28 mouse cellular contexts compared by ENCODE assay signal in genomic region chr1:59158498-59158897, GRCm38 (mm10). TPM values are rescaled to one million over a fixed set of nuclear protein-coding genes. Genes with fewer than 3 reads are reported as not detected.
DNase-seq lines count a peak whose midpoint lies in the region; TF ChIP-seq lines count a peak whose summit lies in the region.
"Had no signal": no experiment of that assay in that cellular context is flagged by ENCODE, and none has a peak within 500 bp of the region (broad histone marks: within the 10 kb centered on the region; RNA-seq: fewer than 3 reads in every experiment).

No protein-coding gene starts in this region.

- DNase-seq in cerebellum, adult 11-12 months = peak; percentile 48
- DNase-seq in cerebellum, postnatal 4 days (ENCODE audit: low spot score in 2 of 2) = no peak
- peak; percentile 50 for DNase-seq in cerebellum, adult 9-11 months
- DNase-seq in spleen, postnatal 10 days (ENCODE audit: low spot score in 2 of 2) = no peak
- DNase-seq in embryo, embryonic 10 days (ENCODE audit: low spot score) = no peak
- DNase-seq: adrenal gland, adult 8-10 months; embryo, embryonic 11 days; gastrocnemius, postnatal 36 days; heart, adult 2 months; heart, postnatal 10 days; kidney, postnatal 4 days; right cerebral cortex, postnatal 25 days; spleen, adult 18-20 months; thymus, adult 18-20 months; thymus, postnatal 25 days had no signal

- no peaks in the 10 kb centered on the region for H3K27me3 ChIP-seq in small intestine, adult 2 months (ENCODE audit: control insufficient read depth, insufficient read depth, low read length)
- H3K27me3 ChIP-seq: embryonic facial prominence, embryonic 13.5 days; forebrain, embryonic 15.5 days; heart, embryonic 13.5 days; intestine, embryonic 15.5 days; limb, embryonic 15.5 days; liver, embryonic 15.5 days; lung, embryonic 15.5 days had no signal

- H3K27ac ChIP-seq in brown adipose tissue, adult 24 weeks (replicated peaks; ENCODE audit: low read depth, low read length) = peak overlapping the region; percentile 46
- H3K27ac ChIP-seq in small intestine, adult 2 months (ENCODE audit: insufficient read depth, low read depth, low read length) = peak overlapping the region; percentile 40; the same call in 1 of the 2 replicates
- H3K27ac ChIP-seq: embryonic facial prominence, embryonic 13.5 days; forebrain, embryonic 10.5 days; forebrain, embryonic 15.5 days; heart, adult 2 months; heart, embryonic 13.5 days; intestine, embryonic 15.5 days; kidney, postnatal 0 days; limb, embryonic 10.5 days; limb, embryonic 15.5 days; liver, embryonic 15.5 days; lung, embryonic 15.5 days; stomach, postnatal 0 days had no signal

- peaks cover 7% of the 10 kb centered on the region for H3K36me3 ChIP-seq in small intestine, adult 2 months (ENCODE audit: control insufficient read depth, insufficient read depth, low read length)

- H3K4me1 ChIP-seq in brown adipose tissue, adult 24 weeks (ENCODE audit: control insufficient read depth, insufficient read depth, insufficient read length, low read length) = peaks cover 46% of the 10 kb centered on the region
- peaks cover 23% of the 10 kb centered on the region; the same call in 1 of the 2 replicates for H3K4me1 ChIP-seq in small intestine, adult 2 months (ENCODE audit: control insufficient read depth, insufficient read depth, insufficient read length, low read length)
- H3K4me1 ChIP-seq: forebrain, embryonic 15.5 days; heart, embryonic 13.5 days; intestine, embryonic 15.5 days; limb, embryonic 10.5 days; liver, embryonic 15.5 days; lung, embryonic 15.5 days had no signal

- 84% methylated on average over 7 of the region's 7 CpGs for WGBS in small intestine, adult 2 months

- no peak for TF ChIP-seq CTCF in small intestine, adult 2 months (IDR thresholded peaks at IDR 0.05; ENCODE audit: extremely low read depth, insufficient read length, insufficient replicate concordance, low read depth, low read length)

- no peak for TF ChIP-seq POLR2A in small intestine, adult 2 months (IDR thresholded peaks at IDR 0.05; ENCODE audit: low read depth, low read length)

- no peak overlapping the region for H3K4me3 ChIP-seq in brown adipose tissue, adult 24 weeks (ENCODE audit: insufficient read depth, low read depth, low read length)
- H3K4me3 ChIP-seq in small intestine, adult 2 months (ENCODE audit: low read depth, low read length) = no peak overlapping the region
- H3K4me3 ChIP-seq: embryonic facial prominence, embryonic 13.5 days; forebrain, embryonic 10.5 days; forebrain, embryonic 15.5 days; heart, adult 2 months; heart, embryonic 13.5 days; intestine, embryonic 15.5 days; limb, embryonic 10.5 days; limb, embryonic 15.5 days; liver, embryonic 15.5 days; lung, embryonic 15.5 days had no signal

RNA-seq across cellular contexts. Expression of gene Mpp4, which starts 4.7 kb away (rescaled TPM):
- 0.71 TPM in 1 of 2 replicates, not detected in the other for polyA plus RNA-seq in brown adipose tissue, adult 24 weeks (2012; ENCODE audit: insufficient read depth, insufficient read length, missing spikeins)
- 1.4 and 2.9 TPM in 2 replicates for polyA plus RNA-seq in small intestine, adult 2 months (2012; rRNA removed)

RNA-seq across cellular contexts. Expression of gene Tmem237, which starts 38.3 kb away (rescaled TPM):
- 4.3 and 5.6 TPM in 2 replicates for polyA plus RNA-seq in brown adipose tissue, adult 24 weeks (2012; ENCODE audit: insufficient read depth, insufficient read length, missing spikeins)
- 0.47 and 0.51 TPM in 2 replicates for polyA plus RNA-seq in small intestine, adult 2 months (2012; rRNA removed)

Comparison
In these comparisons a context has a peak if more than half of its experiments do, and no peak if none do; other contexts are left out.
1. DNase-seq: peak in cerebellum, adult 11-12 months (single experiment) and cerebellum, adult 9-11 months (single experiment); none in cerebellum, postnatal 4 days (0 of 2), spleen, postnatal 10 days (0 of 2) and embryo, embryonic 10 days (single experiment).